Mouse (Mus musculus): ENCODE results near the gene Uba1.
"Not testable (repeated sequence)": the region's sequence is repeated elsewhere in the genome, so short reads cannot be mapped to it uniquely, and the experiment has no call there.

The Uba1 gene

DNA sequence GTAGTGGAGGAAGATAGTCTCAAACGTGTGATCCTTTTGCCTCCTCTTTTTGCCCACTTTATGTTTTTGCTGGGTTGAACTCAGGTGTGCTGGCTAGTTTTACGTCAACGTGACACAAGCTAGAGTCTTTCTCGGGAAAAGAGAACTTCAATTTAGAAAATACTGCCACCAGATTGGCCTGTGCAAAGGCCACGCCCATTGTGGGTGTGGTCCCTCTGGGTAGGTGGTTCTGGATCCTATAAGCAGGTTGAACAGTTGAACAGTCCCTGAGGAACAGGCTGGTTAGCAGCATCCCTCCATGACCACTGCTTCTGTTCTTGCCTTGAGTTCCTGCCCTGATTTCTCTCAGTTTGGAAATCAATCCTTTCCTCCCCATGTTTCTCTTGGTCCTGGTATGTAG is 70.6 kb downstream of the Uba1 start:
- no peak for DNase-seq (ENCODE audit: low spot score in 2 of 2)

DNA sequence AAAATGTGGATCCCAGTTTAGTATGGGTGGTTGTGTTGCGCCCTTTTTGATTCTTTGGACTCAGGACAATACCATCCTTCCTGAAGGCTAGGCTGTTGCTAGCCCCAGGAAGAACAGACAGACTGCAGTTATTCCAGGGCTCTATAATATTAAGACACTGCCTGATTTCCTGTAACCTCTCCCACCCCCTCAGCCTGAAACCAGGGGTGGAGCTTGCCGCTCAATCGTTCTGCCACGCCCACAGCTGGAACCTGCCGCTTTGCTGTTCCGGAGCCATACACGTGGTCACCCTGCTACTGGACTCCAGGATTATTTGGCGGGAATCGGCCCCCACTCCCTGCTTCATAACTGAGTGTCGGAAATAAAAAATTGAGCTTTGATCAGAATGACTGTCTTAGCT is 71.9 kb downstream of the Uba1 start:
- not testable (repeated sequence) for DNase-seq (ENCODE audit: low spot score in 2 of 2)
